Mouse (Mus musculus): ENCODE data around the gene Ifnar2.

Ifnar2 gene

GRCm38 (mm10) chr16:91359531-91359930 is 13.1 kb upstream of the Ifnar2 start:
- DNase-seq = no peak

DNA sequence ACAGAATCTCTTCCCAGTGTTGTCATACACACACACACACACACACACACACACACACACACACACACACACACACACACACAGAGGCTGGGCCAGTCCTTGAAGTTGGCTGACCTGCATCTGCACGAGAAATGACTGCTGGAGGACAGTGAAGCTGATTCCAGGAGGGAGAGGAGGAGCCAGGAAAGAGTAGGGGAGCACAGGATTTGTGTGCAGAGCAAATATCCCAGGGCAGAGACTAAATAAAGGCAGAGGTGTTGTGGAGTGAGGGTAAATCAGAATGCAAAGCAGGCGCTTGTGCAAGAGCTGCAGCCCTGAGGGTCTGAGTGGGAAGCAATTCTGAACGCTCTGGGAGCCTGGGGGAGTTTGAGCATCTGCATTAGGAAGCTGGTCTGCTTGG is 12.4 kb upstream of the Ifnar2 start:
- no peak for DNase-seq

- DNase-seq = no peak
Measured at GRCm38 (mm10) chr16:91362006-91362405, 10.6 kb upstream of the Ifnar2 start.

DNA sequence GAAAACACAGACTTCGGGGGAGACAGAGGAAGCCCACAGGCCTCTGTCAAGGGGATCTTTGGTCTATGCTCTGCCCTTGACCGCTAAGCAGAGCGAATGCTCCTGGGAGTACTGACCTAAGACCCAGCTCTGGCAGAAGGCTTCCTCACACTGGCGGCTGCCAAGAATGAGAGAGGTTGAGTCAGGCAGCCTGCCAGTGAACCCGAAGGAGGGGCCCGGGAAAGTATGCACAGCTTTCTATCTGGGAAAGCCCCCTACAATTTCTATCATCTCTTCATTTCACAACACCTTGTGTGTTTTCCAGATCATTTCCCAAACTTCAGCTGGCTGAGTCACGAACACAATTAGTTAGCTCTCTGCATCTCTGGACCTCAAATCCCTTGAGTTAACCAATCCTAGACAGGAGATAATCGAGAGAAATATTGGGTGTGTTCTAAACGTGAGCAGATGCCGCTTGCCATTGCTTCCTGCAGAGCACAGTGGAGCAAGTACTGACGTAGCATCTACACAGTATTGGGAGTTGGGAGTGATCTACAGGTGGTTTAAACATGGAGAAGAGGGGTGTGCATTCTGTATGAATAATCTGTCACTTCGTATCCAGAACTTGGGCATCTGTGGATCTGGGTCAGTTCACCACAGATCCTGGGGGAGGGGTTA is 9.8 kb upstream of the Ifnar2 start:
- DNase-seq = no peak

DNA sequence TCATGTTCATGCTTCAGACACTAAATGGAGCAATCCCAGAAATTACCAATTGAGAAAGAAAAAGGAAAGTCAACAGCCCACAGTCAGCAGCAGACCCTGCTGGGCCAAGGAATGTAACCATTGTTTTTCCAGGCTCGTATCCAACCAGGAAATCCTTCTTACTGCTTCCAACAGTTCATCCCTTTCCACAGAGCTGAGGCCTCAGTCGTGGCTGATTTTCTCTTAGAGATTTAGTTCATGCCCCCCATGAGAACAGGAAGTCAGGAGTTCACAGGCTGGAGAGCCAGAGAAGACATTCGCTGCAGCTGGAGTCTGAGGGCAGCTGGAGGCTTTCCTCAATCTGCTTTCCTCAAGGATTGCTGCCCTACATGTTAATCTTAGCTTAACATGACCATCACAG is 9.1 kb upstream of the Ifnar2 start:
- no peak for DNase-seq

DNA sequence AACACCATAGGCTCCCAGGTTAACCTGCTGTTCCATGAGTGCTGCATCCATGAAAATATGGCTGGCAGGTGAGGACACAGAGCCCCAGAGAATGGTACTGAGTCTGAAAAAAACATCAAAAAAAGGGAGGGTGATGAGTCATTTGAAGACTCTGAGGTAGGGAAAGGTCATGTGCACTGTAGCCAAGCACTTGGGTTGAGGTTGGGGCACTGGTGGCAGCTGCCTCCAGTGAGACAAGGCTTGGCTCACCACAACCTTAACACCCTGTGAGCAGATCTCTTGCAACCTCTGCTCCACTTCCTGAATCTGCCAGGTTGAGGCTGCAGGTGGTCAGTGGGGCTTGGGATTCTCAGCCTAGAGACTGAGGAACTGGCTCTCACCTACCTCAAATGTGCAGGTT is 6.0 kb upstream of the Ifnar2 start:
- peak; percentile 59 for DNase-seq

- no peak for DNase-seq
Measured at GRCm38 (mm10) chr16:91367066-91367465, 5.5 kb upstream of the Ifnar2 start.

DNA sequence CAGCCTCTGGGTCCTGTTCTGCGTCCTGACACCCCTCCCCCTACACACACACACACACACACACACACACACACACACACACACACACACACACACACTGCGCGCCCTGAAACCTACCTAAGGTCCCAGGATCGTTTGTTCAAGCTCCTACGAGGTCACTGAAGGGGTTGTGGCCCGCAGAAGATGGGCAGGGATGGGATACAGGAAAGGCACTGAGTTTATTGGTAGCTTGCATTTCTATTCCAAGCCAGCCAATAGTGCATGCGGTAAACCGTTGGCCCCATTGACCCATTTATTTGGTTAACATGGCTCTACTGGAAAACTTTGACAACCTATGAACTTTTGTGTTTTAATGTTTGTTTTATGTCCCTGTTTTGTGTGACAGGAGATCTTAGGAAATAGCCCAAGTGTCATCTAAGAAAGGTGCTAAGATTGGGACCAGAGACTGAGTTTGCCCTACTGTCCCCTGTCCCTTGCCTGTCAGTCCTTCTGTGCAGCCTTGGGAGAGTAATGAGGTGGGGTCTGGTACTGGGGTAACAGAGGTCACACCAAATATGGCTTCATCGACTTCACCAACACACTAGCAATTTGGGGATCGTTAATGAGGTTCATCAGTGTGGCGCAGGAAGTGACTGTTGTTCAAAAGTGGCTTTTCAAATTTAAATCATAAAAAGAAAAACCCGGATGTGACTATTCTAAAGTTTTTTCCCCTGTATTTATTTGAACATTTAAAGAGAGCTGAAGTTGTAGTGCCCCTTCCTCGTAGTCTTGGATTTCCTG is 1.1 kb downstream of the Ifnar2 start:
- peak; percentile 24 for DNase-seq

DNA sequence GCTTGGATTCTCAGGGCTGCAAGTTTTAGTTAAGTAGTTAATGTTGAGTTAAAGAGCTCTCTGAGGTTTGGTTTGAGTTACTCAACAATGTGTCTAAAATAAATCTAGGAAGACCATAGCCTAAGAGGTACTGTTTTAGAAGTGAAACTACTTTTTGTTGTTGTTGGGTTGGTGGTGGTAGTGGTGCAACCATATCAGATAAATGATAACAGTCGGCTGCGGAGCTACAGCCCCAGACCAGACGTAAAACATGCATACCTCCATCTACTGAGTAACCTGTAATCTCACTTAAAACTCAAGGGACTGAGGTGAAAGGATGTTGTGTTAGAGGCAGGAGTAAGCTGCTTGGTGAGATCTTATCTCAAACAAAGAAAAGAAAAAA is 1.7 kb downstream of the Ifnar2 start:
- no peak for DNase-seq

GRCm38 (mm10) chr16:91376701-91377100 is 4.1 kb downstream of the Ifnar2 start:
- no peak for DNase-seq

DNA sequence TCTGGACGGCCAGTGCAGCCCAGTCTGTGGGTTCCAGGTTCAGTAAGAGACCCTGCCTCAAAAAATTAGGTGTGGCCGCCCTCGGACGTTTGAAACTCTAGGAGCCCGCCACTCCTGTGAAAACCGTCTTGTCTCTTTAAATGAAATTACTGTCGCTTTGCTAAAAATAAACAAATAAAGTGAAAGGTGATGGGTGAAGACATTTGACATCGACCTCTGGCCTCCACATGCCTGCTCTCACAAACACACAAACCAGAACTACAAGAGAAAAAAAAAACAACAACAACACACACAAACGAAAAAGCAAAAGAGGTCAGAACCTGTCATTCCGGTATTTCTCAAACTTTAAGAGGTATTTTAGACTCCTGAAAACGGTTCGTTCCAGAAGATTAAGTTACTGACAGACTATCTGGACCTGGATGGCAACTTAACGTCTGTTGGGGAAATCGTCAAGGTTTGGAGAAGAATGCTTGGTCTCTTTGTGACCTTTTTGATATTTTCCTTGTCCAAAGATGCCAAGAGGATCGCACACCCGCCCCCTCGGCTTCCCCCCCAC is 5.9 kb downstream of the Ifnar2 start:
- no peak for DNase-seq

- DNase-seq = no peak
Measured at GRCm38 (mm10) chr16:91378991-91379390, 6.4 kb downstream of the Ifnar2 start.

GRCm38 (mm10) chr16:91379412-91379811 is 6.8 kb downstream of the Ifnar2 start:
- DNase-seq = no peak

DNA sequence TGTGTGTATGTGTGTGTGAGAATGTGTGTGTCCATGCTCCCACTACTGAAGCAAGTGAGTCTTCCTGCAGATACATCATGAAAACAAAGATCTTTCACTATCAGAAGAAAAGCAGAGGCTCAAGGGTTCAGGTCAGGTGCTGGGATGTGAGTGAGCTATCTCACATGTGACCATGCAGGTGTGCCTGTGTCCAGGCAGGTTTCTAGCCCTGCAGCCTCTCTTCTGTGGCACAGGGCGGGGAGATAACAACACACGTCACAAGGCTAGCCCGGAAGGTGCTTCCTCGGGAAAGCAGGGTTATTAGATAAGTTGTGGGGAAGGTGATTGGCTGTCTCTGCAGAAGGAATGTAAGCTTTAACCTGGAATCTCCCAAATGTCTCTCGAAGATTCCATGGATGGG is 7.6 kb downstream of the Ifnar2 start:
- no peak for DNase-seq

DNA sequence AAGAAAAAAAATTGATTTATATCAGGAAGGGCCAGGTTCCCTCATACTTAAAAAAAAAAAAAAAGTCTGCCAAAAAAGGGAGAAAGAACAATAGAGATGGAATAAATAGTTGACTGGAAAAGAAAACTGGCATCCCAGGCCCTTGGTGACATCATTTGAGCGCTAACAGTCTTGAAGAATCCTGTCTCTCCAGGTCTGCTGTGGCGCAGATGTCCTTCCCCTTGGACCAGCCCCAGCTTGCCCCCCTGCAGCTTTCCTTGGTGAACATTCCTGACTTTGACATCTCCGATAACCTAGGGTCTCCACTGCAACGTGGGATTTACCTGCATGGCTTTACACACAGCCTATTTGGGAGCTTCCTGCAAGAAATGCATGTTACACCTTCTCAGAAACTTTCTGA is 9.0 kb downstream of the Ifnar2 start:
- no peak for DNase-seq

DNA sequence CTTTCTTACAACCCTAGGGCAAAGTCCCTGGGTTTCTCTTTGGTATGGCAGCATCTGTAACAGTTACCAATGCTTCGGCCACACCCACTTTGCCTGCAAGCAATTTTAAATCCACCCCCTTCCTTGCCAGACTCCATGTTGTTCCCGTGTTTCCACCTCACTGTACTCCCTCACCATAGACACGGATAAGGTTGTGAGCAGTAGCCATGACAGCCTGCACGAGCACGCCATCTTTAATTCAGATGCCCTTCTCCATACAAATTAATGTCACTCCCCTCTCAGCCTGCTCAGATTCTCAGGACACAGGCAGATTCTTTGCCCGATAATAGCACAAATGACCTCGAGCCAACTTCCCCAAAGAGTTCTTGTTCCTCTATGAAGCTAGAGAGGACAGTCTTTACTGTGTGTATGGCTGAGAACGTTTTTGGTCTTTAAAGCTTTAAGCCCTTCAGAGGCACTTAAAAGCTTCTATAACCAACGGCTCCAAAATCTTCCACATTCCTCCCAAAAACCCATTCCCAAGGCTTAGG is 9.7 kb downstream of the Ifnar2 start:
- no peak for DNase-seq

DNA sequence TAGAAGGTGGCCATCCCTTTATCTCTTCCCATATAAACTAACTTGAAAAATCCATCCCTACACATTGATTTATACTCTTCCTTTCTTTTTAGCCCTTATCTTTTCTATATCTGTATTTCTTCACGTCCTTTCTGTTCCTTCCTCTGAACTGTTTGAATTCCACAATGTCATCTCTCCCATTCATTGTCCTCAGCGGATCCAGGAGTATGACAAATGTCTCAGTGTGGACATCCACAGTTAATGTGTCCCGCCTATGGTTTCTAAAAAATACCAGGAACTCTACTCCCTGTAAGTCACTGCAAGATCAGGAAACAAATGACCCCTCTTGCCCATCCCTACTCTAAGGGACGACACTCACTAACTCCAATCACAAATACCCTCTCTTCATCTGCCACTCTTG is 11.6 kb downstream of the Ifnar2 start:
- DNase-seq = no peak

DNA sequence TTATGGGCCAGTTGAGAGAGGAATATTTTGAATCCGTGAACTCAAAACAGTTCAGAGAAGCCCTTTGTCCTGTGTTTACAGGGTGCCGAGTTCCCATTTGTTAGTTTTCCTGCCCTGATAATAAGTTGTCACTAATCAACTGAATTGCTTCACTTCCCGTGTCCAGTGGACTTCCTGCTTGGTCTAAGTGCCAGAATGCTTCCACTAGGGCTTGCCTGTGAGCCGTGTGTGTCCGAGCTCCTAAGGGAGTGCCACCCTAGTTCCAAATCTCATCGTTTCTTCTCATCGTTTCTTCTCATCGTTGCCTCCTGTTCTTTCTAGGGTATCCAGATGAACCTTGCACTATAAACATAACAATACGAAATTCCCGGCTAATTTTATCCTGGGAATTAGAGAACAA is 13.0 kb downstream of the Ifnar2 start:
- no peak for DNase-seq

DNA sequence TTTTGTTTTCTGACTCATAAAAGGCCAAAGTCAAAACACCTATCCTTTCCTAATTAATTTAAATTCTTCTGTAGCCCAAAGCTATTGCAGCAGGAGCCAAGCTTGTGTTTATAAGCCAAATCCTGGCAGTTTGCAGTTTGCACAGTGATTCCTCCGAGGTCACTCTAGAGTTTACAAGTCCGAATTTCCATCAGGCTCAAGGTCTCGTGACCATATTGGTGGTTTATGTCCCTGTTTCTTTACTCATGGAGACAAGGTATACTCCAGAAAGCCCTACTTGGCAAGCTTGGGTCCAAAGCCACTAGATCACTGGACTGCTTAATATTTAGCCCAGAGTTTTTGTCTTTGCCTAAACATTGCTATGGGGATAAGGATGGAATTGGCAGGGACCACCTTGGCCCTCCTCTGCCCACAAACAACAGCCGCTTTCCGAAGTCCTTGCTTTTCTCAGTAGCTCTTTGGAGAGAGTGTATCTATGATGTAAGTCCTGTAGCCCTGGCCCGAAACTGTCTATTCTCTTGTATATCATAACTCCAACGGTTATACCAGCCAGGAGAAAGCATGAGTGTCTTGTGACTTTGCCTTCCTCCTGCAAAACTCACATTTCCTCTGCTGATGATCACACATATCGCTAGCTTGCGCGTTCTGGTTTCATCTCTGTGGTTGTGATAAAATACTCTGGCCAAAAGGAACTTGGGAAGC is 14.0 kb downstream of the Ifnar2 start:
- no peak for DNase-seq

DNA sequence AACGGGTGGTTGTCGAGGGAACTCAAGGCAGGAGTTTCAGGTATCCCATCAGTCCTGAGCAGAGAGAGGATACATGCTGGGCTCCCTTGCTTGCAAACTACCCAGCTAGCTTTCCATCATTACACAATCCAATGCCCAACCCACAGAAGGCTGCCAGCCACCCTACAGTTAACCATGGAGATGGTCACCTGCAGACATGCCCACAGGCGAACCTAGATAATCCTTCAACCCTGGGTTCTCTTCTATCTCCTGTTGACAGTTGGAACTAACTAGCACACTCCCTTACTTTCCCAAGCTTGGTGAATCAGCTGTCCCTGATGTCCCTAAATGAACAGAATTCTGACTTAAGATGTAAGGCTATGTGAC is 14.5 kb downstream of the Ifnar2 start:
- no peak for DNase-seq

DNA sequence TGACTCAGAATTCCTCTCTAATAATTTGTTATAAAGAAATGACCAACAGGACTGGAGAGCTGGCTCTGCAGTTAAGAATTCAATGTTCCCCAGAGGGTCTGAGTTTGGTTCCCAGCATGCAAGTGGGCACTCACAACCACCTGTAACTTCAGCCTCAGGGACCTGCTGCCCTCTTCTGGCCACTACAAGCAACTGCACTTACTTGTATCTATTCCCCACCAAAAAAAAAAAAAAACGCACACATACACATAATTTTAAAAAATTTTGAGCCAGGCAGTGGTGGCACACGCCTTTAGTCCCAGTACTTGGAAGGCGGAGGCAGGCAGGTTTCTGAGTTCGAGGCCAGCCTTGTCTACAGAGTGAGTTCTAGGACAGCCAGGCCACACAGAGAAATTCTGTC is 17.5 kb downstream of the Ifnar2 start:
- peak; percentile 43 for DNase-seq

- DNase-seq = no peak
Measured at GRCm38 (mm10) chr16:91391421-91391820, 18.8 kb downstream of the Ifnar2 start, which contains the start of gene Gm21970. Gm21970 (plus strand) TSS chr16:91391721.

- DNase-seq = no peak
Measured at GRCm38 (mm10) chr16:91394826-91395410, 22.3 kb downstream of the Ifnar2 start.
